Mouse (Mus musculus) CD4-positive, CD25-positive, alpha-beta regulatory T cell, adult 4 months (primary cell): ENCODE results near the gene H2afb2. TPM values are rescaled to one million over a fixed set of nuclear protein-coding genes. Genes with fewer than 3 reads are reported as not detected.

ENCODE experiments used
- ATAC-seq: one replicate; pipeline ENCODE4 v1.8.0; 2017
- polyA plus RNA-seq, 2 experiments: library from polyadenylated mRNA; unstranded; fragments of 100-300 nt; shearing (Covaris generic); gene quantifications; one replicate each; pipeline ENCODE4 v1.2.1; 2017

Gene H2afb2
- polyA plus RNA-seq, result not detected

DNA sequence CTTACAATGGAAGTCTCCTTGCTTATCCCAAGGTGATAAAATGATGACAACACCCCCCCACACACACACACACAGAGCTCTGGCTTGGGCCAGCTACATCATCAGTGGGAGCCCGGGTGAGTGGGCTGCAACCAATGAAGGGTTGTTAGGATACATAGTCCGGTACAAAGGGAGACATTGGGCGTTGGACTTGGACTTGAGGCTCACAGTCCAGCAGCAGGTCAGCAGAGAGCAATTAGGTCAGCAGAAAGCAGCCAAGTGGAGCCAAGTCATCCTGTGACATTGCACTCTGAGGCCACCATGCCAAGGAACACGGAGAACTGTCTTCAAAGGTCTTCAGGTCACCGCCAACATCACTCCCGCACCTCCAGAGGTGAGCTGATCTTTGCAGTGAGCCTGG lies at the start of gene H2afb2:
Gene H2afb2 (plus strand): TSS at position 301 of the 400 bp plus-strand sequence.
- no peak for ATAC-seq

Other genes starting within 250 kb of the H2afb2 start
- gene Cpxcr1, start 232.2 kb upstream of the H2afb2 start, polyA plus RNA-seq, result not detected